Comparison of ENCODE assay signal across 10 mouse cellular contexts in genomic region chr9:79617336-79617735, GRCm38 (mm10).
DNase-seq lines count a peak whose midpoint lies in the region; ATAC-seq and TF ChIP-seq lines count a peak whose summit lies in the region.
"Had no signal": no experiment of that assay in that cellular context is flagged by ENCODE, and none has a peak within 500 bp of the region (broad histone marks: within the 10 kb centered on the region; RNA-seq: fewer than 3 reads in every experiment).

No protein-coding gene starts in this region.

- ATAC-seq in kidney, embryonic 14.5 days (ENCODE audit: low FRiP score, low TSS enrichment): no peak
- peak; percentile 96 for ATAC-seq in intestine, embryonic 16.5 days

- 22% methylated on average over 3 of the region's 3 CpGs for WGBS in kidney, adult 2 months
- 32% methylated on average over 3 of the region's 3 CpGs for WGBS in kidney, embryonic 14.5 days
- WGBS in intestine, embryonic 16.5 days: 14% methylated on average over 3 of the region's 3 CpGs

- H3K4me2 ChIP-seq in kidney, embryonic 14.5 days (replicated peaks; ENCODE audit: low read depth, low read length): no peak overlapping the region
- H3K4me2 ChIP-seq in intestine, embryonic 16.5 days (ENCODE audit: low read depth, low read length): no peak overlapping the region
- H3K4me2 ChIP-seq: hindbrain, embryonic 15.5 days had no signal

- H3K27ac ChIP-seq in kidney, adult 2 months (ENCODE audit: insufficient read depth, low read depth, low read length): no peak overlapping the region
- H3K27ac ChIP-seq in kidney, embryonic 14.5 days (ENCODE audit: low read depth, low read length): no peak overlapping the region
- peak overlapping the region; percentile 52; the same call in 1 of the 2 replicates for H3K27ac ChIP-seq in intestine, embryonic 16.5 days (ENCODE audit: low read length)
- H3K27ac ChIP-seq: hindbrain, embryonic 15.5 days had no signal

- no peak for TF ChIP-seq POLR2A in kidney, adult 2 months (IDR thresholded peaks at IDR 0.05; ENCODE audit: low read depth, low read length)
- no peak for TF ChIP-seq POLR2A in brain, embryonic 14.5 days (IDR thresholded peaks at IDR 0.05; ENCODE audit: borderline replicate concordance, extremely low read depth, insufficient read depth, insufficient read length, poor library complexity, severe bottlenecking)

- TF ChIP-seq CTCF in kidney, adult 2 months (conservative IDR thresholded peaks at IDR 0.05; ENCODE audit: insufficient read depth, insufficient read length, low read depth, low read length): no peak
- TF ChIP-seq CTCF in brain, embryonic 14.5 days (IDR thresholded peaks at IDR 0.05; ENCODE audit: borderline replicate concordance, extremely low read depth, insufficient read depth, insufficient read length): no peak

- H3K9me3 ChIP-seq in kidney, embryonic 14.5 days (ENCODE audit: control insufficient read depth, low read length): no peaks in the 10 kb centered on the region
- H3K9me3 ChIP-seq in intestine, embryonic 16.5 days (ENCODE audit: control insufficient read depth, low read length): no peaks in the 10 kb centered on the region
- H3K9me3 ChIP-seq: hindbrain, embryonic 15.5 days had no signal

- H3K4me1 ChIP-seq in kidney, adult 2 months (ENCODE audit: control insufficient read depth, insufficient read depth, low read length): no peaks in the 10 kb centered on the region; the same call in 1 of the 2 replicates
- no peaks in the 10 kb centered on the region for H3K4me1 ChIP-seq in kidney, embryonic 14.5 days (ENCODE audit: control insufficient read depth, insufficient read depth, low read length)
- peaks cover 3% of the 10 kb centered on the region; the same call in 1 of the 2 replicates for H3K4me1 ChIP-seq in intestine, embryonic 16.5 days (ENCODE audit: control insufficient read depth, insufficient read depth, low read length)
- H3K4me1 ChIP-seq: hindbrain, embryonic 15.5 days had no signal

- peak; percentile 61 for DNase-seq in kidney, adult 2 months
- peak; percentile 38 for DNase-seq in brain, embryonic 14.5 days (ENCODE audit: low read depth)
- DNase-seq in lung, postnatal 4 days: peak; percentile 30 to 63
- no peak for DNase-seq in cerebellum, adult 9-11 months
- no peak for DNase-seq in thymus, postnatal 36 days
- DNase-seq in layer of hippocampus, adult 11-12 months (ENCODE audit: low spot score): no peak
- DNase-seq: retina, postnatal 1 day had no signal

- no peaks in the 10 kb centered on the region for H3K36me3 ChIP-seq in kidney, adult 2 months (ENCODE audit: control insufficient read depth, insufficient read depth, low read length)
- H3K36me3 ChIP-seq in kidney, embryonic 14.5 days (ENCODE audit: control insufficient read depth, insufficient read depth, low read length): no peaks in the 10 kb centered on the region
- no peaks in the 10 kb centered on the region for H3K36me3 ChIP-seq in intestine, embryonic 16.5 days (ENCODE audit: control insufficient read depth, insufficient read depth, low read length)
- H3K36me3 ChIP-seq: hindbrain, embryonic 15.5 days had no signal

- no peak overlapping the region for H3K9ac ChIP-seq in kidney, embryonic 14.5 days (ENCODE audit: low read depth, low read length)
- H3K9ac ChIP-seq in intestine, embryonic 16.5 days (ENCODE audit: low read depth, low read length): no peak overlapping the region
- H3K9ac ChIP-seq: hindbrain, embryonic 15.5 days had no signal

- H3K4me3 ChIP-seq in kidney, adult 2 months (ENCODE audit: insufficient read depth, low read depth, low read length): no peak overlapping the region
- H3K4me3 ChIP-seq in kidney, embryonic 14.5 days (ENCODE audit: low read length): no peak overlapping the region
- H3K4me3 ChIP-seq in intestine, embryonic 16.5 days (ENCODE audit: low read length): no peak overlapping the region
- H3K4me3 ChIP-seq: hindbrain, embryonic 15.5 days had no signal

- H3K27me3 ChIP-seq in kidney, adult 2 months (replicated peaks; ENCODE audit: control insufficient read depth, insufficient read depth, low read length): no peaks in the 10 kb centered on the region
- H3K27me3 ChIP-seq in kidney, embryonic 14.5 days (ENCODE audit: control insufficient read depth, insufficient read depth, low read length): no peaks in the 10 kb centered on the region
- no peaks in the 10 kb centered on the region for H3K27me3 ChIP-seq in intestine, embryonic 16.5 days (replicated peaks; ENCODE audit: control insufficient read depth, insufficient read depth, low read length)
- H3K27me3 ChIP-seq: hindbrain, embryonic 15.5 days had no signal

Comparison
In these comparisons a context has a peak if more than half of its experiments do, and no peak if none do; other contexts are left out.
1. DNase-seq: peak in kidney, adult 2 months (single experiment), brain, embryonic 14.5 days (single experiment) and lung, postnatal 4 days (2 of 2); none in cerebellum, adult 9-11 months (single experiment), thymus, postnatal 36 days (0 of 2) and layer of hippocampus, adult 11-12 months (single experiment).